Mouse (Mus musculus): ENCODE results near the gene Lhx6.
"Not testable (repeated sequence)": the region's sequence is repeated elsewhere in the genome, so short reads cannot be mapped to it uniquely, and the experiment has no call there.

The Lhx6 gene

DNA sequence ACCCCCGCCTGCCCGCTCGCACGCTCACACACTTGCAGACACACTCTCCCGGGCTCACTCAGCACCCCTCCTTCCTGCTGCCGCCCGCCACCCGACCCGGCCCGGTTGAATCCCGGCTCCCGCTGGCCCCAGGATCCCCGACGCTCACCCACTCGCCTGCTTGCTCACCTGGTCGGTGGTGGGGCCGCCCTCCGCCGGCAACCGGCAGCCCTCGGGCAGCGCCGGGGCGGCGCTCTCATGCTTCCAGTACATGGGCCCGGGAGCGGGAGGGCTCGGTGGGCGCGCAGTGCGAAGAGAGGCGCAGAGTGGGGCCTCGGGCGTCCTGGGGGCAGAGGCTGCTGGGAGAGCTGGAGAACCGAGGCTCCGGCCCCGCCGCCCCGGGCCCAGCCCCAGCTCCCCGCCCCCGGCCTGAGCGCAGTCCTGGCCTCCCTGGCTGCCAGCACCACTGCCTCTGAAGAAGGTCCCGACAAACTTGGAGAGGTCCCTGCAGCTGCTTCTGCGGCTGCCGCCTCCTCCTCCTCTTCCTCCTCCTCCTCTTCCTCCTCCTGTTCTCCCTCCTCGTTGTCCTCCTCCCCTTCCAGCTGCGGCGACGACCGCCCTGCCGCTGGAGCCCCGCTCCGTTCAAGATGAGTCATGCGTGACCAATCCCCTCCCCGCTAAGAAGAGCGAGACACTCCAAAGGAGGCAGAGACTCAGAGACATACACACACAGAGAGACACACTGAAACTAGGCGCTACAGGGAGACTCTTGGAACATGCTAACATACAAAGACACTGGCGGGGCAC, at the start of gene Lhx6:
Gene Lhx6, minus strand, starts transcription at position 453 of the 786 bp plus-strand sequence.
- no peak for DNase-seq (ENCODE audit: low spot score)

DNA sequence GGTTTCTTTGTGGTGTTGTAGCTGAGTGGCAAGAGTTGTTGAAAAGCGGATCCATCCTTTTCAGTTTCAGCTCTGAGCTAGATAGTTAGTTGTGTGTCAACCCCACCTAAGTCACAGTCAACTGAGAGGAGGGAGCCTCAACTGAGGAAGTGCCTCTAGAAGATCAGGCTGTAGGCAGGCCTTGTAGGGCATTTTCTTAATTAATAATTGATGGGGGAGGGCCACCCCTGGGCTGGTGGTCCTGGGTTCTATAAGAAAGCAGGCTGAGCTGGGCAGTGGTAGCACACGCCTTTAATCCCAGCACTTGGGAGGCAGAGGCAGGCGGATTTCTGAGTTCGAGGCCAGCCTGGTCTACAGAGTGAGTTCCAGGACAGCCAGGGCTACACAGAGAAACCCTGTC, 47.2 kb upstream of the Lhx6 start:
- DNase-seq (ENCODE audit: low spot score): not testable (repeated sequence)

DNA sequence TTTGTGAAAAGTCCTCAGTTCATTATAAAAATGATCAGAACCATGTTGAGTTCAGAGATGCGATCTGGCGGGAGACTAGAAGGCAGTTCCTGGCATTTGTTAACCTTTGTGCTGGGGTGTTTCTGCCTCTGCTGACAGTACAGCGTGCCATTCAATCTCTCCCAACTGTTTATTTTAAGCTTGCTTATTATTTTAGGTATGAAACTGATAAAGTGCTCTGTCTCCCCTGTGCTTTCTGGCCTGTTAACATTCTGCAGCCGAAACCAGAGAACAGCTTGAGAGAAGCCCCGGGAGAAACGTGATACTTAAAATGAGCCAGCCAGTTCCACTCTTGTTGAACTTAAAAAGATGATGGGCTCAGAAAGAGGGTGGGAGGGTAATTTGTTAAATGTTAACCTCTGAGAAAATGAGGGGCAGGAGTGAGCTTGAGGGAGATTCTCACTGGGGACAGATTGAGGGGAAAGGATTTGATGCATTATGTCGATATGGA, 43.7 kb upstream of the Lhx6 start:
- DNase-seq (ENCODE audit: low spot score): no peak

DNA sequence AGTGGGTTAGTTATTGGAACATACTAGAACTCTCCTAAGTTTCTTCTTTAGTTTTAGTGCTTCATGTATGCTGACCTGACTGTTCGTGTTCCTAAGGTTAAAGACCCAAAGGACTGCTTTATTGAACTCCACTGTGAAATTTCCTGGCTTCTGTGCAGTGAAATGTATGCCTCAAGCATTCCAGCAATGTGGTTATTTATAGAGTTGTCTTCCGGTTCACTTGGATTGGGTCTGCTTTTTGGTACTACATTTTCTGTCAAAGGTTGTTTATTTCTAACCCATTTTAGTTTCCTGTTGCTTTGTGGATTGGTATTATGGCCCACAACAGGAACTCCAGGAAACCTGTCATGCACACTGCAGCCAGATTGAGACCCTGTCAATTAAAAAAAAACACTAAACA, 33.9 kb upstream of the Lhx6 start:
- DNase-seq (ENCODE audit: low spot score): no peak

DNA sequence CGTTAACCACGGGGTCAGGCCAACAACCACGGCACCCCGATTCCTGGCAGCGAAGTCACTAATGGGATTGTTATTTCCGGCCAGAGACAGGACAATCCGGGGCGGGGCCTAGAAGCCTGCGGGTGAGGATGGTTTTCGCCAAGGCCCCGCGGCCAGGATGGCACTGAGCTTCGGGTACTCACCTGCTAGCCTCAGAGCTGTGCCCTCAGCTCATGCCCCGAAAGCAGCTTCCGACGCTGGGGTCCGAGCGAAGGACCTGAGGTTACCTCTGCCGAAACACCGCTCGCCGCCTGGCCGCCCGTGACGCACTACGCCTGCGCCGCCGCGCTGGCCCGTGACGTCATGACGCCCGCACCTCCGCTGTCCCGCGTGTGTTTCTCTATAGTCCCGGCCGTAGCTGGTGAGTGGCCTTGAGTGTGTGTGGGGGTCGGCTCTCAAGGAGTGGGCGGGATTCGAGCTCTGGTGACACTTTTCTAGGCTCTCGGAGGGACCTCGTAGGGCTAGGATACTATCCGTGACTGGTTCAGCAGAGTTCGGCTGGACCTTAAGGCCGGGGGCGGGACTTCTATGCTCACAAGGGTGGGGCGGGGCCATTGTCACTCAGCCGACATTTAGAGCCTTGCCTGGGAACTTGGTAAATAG, 31.2 kb upstream of the Lhx6 start, which contains the start of the genes Mrrf and Rbm18:
Gene Mrrf, plus strand, starts transcription at position 90 of the 642 bp plus-strand sequence.
Gene Rbm18, minus strand, starts transcription at position 474 of the 642 bp plus-strand sequence.
- DNase-seq (ENCODE audit: low spot score): peak; percentile 89

DNA sequence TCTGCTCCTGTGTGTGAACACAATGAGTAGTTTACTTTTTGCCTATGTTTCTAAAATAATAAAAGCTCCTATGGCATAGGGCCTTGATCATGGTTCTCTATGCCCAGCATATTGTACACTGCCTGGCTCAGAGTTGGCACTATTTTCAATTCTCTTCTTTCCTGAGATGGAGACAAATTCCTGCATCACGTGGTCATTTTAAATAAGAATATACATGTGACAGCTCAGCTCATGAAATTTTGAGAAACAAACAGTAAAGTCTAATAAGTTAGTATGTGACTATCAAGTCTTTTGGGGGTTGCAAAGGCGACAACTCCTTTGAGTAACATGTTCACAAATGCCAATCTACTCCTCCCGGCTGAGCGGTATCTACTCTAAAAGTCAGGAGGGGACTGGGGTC, 30.7 kb upstream of the Lhx6 start:
- DNase-seq (ENCODE audit: low spot score): no peak

DNA sequence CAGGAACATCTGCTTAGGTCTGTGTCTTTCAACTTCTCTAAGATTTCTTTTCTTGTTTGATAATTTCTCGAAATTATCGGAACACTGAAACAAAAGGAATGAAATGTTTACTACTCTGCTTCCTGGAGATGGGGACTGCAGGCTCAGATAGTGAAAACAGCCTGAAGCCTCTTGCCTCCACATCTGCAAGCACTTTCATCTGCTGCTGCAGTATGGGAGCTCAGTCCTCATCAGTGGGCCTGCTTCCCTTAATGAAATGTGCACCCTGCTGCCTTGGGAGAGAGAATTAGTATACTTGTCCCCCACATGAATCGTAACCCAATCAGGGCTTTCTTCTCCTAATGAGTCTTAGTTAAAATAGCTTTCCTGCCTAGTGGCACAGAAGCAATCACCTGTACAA, 23.8 kb upstream of the Lhx6 start:
- DNase-seq (ENCODE audit: low spot score): no peak

DNA sequence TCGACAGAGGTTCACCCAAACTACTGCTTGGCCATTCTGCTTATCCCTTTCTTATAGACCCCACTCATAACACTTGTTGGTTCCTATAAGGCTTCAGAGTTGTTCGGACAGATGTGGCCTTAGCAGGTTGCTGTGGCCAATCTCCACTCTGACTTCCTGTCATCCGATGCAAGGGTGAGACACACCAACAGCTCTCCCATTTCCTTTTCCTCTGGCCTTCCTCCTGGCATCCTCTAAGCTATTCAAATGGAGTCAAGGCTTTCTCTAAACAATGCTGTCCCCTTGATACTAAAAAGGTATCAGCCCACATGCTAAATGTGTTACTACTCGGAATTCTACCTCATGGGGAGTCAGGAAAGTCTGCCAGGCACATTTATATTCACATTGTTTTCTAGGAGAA, 22.8 kb upstream of the Lhx6 start:
- DNase-seq (ENCODE audit: low spot score): peak; percentile 33

DNA sequence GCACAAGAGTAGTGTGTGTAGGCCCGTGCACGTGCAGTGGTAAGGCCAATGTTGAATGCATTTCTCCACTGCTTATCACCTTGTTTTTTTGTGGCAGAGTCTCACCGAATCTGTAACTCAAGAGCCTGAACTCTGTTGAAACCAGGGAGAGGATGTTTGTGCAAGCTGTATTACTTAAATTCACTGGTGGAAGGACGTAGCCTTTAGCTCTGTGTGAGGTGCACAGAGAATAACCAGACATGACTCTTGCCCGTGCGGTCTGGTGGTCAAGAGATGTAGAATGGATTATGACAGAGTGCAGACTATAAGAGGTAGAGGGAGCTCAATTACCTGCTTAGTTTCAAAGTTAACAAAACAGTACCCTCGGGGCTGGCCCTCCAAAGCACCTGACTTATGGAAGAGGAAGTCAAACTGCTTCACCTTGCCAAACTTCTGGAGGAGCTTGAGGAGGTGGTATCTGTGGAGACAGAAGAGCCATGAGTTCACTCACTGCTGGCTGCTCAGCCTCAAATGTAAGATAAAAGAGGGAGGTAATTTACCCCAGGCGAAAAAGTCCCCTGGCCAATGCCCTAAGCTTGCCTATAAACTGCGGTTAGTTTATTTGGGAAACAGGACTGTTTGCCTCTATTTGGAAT, 21.7 kb upstream of the Lhx6 start:
- DNase-seq (ENCODE audit: low spot score): no peak

DNA sequence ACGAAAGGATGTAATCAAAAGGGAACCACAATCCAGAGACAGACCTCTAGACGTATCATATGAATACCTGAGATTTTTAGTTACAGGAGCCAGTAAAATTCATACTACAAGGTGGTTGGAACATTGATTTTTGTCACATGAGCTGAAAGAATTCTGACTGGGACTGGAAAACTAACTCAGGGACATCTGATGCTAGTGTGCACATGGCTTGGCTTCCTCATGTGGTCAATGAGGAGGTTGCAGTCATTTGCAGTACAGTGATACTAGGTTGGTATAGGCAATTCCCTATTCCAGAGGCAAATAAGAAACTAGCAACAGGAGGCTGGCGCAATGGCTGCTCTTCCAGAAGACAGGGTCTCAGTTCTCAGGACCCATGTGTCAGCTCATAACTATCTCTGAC, 7.4 kb upstream of the Lhx6 start:
- no peak for DNase-seq (ENCODE audit: low spot score)

DNA sequence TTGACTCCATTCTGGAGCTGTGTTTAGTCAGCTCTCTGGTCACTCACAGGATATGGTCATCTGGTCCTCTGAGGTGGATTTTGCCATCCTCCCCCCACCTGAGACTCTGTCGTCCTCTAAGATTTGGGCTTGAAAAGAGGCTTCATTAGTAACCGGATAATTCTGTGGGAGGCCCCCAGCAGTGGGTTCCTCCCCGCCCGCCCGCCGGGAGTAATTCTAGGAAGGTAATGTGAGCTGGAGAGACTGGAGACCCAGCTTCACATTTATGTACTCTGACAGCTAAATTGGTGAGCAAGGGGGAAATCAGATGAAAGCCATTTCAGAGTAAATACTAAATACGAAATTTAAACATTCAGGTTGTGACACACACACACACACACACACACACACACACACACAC, 3.4 kb upstream of the Lhx6 start:
- DNase-seq (ENCODE audit: low spot score): no peak

DNA sequence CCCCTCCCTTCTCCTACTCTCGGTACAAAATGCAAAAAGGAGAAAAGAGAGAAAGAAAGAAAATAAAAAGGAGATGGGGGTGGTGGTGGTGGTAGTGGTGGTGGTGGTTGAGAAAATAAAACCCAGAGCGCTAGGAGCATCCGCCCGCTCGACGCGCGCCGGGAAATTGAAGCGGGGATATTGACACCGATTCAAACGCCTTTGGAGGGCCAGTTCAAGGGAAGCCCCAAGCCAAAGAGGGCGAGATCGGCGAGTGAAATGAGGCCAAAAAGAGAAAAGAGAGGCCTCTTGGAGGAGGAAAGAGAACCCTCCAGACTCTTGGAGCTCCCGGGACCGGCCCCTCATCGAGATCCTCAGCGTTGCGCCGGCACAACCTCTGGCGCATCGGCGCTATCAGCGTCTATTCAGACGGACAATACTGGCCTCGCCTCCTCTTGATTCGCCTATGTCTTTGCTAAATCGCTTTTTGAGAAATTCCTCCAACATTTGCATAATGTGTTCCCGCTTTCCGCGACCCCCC, 712 bp downstream of the Lhx6 start:
- no peak for DNase-seq (ENCODE audit: low spot score)

DNA sequence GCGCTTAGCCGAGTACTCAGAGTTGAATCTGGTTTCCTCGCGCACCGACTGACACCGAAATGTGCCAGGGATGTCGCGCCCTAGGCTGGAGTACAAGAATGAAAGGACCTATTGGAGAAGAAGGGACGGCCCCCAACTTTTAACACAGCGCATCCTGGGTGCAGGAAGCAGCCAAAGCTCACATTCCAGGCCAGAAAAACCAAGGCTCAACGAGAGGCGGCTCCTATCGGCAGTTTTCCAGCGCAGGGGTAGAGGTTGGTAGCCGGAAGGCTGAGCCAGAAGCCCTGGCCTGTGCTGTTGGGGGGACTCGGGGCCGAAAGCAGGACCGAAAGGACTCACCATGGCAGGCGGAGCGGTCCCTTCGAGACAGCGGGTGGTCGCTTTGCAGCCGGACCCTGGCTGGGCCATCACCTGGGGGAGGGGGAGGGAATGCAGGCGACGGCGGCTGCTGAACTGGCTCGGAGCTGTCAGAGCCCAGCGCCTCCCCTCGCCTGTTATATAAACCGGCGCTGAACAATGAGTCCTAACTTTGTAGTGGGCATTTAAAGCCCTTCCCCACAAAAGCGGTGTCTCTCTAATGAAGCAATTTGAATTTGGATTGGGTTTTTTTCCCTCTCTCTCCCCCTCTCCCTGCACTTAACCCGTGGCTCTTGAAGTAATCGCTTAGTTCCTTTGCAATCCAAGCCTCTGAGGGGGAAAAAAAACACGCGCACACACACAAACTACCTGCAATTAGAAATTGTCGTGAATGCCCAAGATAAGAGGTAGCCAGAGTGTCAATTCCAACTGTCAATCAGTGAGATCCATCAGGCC, 1.4 kb downstream of the Lhx6 start:
- DNase-seq (ENCODE audit: low spot score): no peak

DNA sequence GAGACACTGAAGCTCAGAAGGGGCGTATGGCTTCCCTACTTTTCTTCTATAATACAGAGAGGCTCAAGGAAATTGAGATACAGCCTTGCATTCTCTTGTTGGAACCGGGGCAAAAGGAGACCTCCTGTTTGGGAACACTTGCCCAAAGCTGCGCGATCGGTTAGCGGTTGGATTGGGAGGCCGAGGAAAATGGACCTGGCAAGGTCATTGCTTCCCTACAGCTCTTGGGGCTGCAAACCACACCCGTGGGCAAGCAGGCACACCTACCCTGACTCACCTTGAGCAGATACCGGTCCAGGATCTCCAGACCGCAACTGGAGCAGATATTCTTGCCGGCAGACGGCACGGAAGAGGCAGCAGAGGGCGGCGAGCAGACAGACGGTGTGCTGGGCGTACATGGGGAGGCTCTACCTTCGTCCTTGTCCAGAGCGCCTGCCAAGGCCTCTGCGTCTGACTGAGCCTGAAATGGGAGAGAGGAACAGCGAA, 2.1 kb downstream of the Lhx6 start:
- DNase-seq (ENCODE audit: low spot score): no peak

DNA sequence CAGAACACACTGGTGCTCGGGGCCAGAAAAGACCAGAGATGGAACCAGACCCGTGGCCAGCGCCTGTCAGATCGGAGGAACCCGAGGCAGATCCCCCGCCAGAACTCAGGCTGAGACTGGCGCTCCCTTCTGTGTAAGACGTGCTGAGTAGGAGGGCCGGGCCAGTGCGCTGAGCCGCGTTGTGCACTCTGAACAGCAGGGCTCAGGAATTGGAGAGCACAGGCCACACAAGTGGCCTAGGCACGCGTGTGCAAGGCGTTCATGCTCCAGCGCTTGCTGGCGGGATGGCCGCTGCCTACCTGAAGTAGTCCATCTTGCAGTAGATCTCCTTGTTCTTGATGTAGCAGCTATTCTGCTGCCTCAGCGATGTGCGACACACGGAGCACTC, 2.7 kb downstream of the Lhx6 start:
- no peak for DNase-seq (ENCODE audit: low spot score)

DNA sequence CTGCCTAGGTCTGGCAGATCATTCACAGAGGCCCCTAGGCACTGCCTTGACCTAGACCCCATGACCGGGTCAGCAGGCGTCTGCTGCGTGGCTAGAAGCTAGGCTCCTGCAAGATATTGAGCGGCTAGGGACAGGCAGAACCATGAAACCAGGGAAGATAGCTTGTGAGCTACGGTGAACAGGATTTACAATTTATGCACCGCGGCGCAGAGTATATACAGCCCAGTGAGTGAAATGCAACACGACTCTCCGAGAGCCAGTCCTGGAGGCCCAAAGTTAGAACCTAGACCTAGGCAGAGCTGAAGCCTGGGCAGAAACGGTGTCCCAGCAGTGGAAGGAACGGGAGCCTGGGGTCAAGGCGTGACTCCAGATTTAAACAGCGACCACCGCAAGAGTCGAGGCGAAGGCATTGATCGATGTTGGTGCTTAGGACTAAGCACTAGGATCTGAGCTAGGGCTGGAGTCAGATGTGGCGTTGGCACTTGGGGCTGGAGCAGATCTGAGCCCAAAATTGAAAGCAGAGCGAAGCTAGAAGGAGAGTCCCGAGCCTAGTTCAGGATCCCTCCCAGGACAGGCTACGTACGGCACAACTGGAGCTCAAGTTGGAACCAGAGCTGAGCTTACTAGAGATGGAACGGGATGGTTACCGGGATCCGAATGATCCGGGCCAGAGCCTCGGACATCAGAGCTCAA, 3.2 kb downstream of the Lhx6 start:
- DNase-seq (ENCODE audit: low spot score): no peak

DNA sequence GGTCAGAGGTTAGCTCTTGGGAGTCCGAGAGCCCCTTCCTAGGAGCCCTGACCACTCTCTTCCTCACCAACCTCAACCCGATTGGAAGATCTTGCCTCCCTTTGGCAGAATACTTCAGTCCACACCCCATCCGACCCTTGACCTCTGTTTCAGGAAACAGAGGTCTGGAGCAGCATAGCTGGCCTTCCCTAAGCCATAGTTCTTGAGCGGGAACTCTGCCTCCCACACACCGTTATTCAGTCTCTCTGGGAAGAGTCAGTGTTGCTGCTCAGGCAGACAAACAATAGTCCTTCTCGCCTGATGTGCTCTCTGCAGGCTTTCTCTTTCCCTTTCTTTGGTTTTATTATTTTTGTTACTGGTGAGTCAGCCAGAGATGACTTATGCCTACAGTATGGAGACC, 5.5 kb downstream of the Lhx6 start:
- no peak for DNase-seq (ENCODE audit: low spot score)

DNA sequence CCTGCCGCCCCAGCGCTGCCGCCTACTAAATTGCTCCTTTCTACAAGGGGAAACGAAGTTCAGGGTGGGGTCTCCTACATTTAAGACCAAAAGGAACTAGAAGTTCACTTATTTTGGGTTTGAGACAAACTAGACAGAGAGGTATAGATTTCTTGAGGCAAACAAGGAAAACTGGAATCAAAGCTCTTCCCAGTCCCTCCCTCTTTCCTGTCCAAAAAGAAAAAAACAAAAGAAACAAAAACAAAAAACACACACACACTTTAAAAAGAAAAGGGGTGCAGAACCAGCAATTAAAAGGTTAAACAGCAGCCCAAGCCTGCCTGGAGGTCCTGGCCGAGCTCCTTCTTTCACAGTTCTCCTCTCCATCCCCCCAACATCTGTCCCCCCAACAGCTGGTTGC, 7.2 kb downstream of the Lhx6 start:
- DNase-seq (ENCODE audit: low spot score): no peak

DNA sequence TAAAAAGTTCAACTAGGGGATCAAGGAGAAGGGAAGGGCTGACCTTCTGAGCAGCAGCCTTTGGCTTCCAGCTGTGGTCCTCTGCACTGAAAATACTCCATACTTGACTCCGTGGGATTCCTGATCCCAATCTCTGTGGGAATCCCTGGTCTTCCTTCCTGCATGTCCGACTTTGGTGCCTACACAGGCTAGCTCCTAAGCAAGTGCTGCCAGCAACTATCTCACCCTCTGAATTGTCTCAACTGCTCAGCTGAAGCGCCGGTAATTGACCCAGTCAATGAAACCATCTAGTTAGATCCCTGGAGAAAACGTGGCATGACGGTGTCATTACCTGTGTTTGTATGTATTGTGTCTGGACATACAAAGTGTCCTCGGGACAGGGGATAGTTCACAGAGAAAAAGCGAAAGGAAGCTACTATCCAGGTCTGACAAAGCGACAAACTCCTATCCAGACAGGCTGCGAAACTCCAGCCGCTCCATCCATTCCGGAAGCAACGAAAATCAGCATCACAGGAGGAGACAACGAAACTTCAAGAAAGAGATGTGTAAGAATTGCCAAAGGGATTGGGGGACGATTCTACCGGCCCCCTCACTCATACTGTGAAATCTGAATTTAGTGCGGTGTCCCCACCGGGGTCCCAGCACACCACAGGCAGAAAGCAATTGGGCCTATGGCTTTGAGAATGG, 7.9 kb downstream of the Lhx6 start:
- no peak for DNase-seq (ENCODE audit: low spot score)

DNA sequence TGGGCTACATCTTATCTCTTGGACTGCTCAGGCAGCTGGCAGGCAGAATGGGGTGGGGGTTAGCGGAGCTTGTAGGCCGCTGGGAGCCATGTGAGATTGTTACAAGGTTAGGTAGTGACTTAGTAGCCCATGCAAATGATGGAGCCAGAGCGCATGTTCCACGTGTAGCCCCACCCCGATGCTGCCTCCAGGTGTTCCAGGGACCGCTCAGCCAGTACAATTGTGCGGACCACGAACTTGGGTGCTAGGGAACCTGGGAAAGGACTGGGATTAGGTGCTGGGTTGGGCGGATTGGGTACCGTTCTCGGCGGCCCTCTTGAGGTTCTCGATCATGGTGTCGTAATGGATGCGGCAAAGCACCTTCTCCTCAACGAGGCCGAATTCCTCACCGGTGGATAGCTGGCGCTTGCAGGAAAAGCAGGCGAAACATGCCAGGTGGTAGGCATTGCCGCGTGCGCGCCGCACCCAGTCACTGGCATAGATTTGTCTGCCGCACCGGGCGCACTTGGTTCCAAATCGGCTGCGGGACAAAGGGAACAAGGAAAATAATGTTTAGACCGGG, 11.2 kb downstream of the Lhx6 start:
- DNase-seq (ENCODE audit: low spot score): no peak
